Mouse (Mus musculus): ENCODE measurements around the gene Srr.

GRCm38 (mm10) chr11:74962846-74963407 is 37.2 kb upstream of the Srr start:
- TF ChIP-seq MAX (IDR thresholded peaks at IDR 0.05) (no peak), MYOD1 (IDR thresholded peaks at IDR 0.05; ENCODE audit: control insufficient read depth, insufficient read length, low read depth) (no peak), CTCF (IDR thresholded peaks at IDR 0.05; ENCODE audit: control insufficient read depth, insufficient read depth, insufficient read length) (no peak), USF1 (IDR thresholded peaks at IDR 0.05; ENCODE audit: low read depth) (no peak), FOSL1 (IDR thresholded peaks at IDR 0.05; ENCODE audit: insufficient read depth, low read length, poor library complexity, severe bottlenecking) (no peak)

All from C2C12 (cell line).